Mouse (Mus musculus) left cerebral cortex, adult 8-10 months (tissue): ENCODE results near the gene Wipf1. TPM values are rescaled to one million over a fixed set of nuclear protein-coding genes. Genes with fewer than 3 reads are reported as not detected.
"Not testable (repeated sequence)": the region's sequence is repeated elsewhere in the genome, so short reads cannot be mapped to it uniquely, and the experiment has no call there.

Experiments
- DNase-seq, 2 experiments: peaks; one replicate each; pipeline ENCODE4 v3.0.0; 2022; ENCODE audit warnings: low spot score in 2 of 2
- total RNA-seq, 4 experiments: library from RNA; stranded (reverse); gene quantifications; 2 replicates each; pipeline ENCODE4 v1.2.4; 2022

The Wipf1 gene
- total RNA-seq, 4 experiments from 2014 or later: 9.3 to 16.6 (median 12.8) TPM

DNA sequence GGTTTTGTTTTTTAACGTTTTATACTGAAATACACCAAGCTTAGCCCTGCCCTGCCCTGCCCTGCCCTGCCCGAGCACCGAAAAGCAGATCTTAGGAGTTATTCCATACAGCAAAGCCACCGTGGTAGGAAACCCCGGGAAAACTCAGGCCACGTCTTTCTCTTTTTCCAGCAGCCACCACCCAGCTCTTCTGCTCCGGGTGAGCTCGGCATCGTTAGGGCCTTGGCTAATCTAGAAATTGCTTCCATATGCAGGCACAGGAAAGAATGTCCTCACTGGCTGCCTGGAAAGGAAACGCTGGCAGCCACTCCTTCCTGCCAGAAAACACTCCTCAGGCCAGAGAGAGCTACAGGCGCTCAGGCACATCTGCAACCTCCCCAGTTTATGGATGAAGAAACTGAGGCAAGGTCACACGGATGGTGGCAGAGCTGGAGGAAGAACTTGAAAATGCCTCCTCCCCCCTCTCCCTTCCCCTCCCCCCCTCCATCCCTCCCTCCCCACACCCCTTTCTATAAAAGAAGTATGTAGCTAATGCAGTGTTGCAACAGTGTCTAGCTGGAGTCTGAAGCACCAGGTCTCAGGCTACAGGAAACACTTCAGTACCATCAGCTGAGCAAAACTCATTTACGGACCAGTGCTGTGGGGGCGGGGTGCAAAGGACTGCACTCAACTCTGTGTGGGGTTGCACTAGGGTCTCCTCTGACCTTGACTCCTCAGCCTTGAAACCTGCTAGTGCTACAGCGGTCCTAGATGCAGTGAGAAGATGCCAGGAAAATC is 20.1 kb downstream of the Wipf1 start:
- no peak for DNase-seq

DNA sequence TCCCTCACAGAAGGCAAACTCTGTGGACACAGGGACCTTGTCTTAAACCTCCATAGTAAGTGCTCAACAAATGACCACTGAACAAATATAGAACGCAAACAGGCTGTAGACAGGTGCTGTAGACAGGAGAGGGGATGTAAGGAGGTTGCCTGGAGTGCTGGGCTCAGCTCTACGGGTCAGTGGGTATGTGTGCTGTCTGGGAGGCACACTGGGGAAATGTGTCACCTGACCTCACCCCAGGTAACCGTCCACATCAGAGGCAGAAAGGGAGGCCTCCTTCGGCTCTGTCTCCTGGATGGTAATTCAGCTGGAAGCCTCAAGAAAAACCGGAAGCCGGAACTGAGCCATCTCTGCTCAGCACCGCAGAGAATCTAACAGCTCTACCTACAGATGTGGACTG is 21.6 kb downstream of the Wipf1 start:
- no peak for DNase-seq

GRCm38 (mm10) chr2:73506337-73506736 is 23.2 kb downstream of the Wipf1 start:
- not testable (repeated sequence) for DNase-seq

DNA sequence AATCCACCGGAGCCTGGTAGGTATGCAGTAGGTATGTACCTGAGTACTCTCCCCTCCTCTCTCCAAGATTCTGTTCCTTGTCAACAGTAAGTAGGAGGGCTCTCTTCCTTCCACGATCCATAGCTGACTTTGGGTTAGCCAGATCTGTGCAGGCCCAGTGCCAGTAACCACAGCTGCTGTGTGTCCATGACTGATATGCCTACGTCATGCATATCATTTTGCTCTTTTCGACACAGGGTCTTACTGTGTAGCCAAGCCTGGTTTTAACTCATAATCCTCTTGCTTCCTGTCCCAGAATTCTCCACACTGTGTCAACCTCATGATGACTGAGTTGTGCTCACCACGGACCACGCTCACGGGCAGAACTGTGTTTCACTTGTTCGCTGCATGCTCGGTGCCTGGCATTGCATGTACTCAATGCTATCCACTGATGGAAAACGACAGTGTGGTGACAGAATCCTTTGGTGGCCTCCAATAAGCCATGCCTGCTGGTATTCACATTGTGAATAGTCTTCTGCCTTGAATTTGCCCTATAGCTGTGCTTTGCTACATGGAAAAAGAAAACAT is 26.6 kb downstream of the Wipf1 start:
- DNase-seq: no peak

GRCm38 (mm10) chr2:73500864-73501263 is 28.7 kb downstream of the Wipf1 start:
- no peak for DNase-seq

- no peak for DNase-seq
Observed at GRCm38 (mm10) chr2:73498322-73498721, 31.2 kb downstream of the Wipf1 start.

DNA sequence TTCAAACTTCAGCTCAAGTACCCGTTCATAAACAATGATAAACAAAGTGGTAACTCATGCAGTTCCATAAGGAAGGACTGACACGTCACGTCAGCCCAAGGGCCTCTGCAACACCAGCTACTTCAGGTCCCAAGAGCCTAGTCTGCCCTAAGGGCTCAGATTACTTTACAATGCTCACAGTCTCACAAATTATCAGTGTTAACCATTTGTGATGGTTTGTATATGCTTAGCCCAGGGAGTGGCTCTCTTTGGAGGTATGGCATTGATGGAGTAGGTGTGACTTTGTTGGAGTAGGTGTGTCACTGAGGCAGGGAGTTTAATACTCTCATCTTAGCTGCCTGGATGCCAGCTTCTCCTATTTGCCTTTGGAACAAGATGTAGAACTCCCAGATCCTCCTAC is 32.0 kb downstream of the Wipf1 start:
- no peak for DNase-seq

DNA sequence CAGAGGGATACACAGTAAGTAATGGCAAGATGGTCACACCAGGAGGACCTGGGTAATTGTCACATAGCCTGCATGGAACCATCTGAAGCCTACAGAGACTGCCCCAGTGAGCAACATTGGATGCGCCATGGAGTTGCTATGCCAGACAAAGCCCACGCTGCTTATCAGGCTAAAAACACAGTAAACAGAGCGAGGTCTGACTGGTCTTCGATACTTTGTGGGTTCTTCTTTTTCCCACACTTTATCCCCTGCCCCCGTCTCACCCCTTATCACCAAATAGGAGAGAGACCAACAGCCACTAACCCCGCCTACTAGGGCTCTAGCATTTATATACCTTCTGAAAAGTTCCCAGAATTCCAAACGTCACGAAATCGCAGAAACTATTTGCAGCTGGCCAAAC is 32.6 kb downstream of the Wipf1 start:
- DNase-seq: no peak

DNA sequence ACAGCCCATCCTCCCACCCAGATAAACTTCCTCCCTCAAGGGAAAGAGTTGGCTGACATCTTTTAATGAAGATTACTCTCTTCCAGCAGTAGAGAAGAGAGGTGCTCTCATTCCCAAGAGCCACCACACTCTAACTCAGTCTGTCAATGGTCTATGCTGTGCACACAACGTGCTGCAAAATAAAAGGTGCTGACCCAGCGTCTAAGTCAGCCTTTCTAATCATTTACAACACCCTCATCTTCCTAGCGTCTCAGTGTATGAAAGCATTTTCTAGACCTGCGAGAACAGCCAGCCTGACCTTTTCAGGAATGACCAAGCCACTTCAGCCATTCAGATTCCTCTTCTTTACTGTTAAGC is 33.2 kb downstream of the Wipf1 start:
- no peak for DNase-seq

- DNase-seq: no peak
Observed at GRCm38 (mm10) chr2:73495617-73496328, 33.8 kb downstream of the Wipf1 start.

DNA sequence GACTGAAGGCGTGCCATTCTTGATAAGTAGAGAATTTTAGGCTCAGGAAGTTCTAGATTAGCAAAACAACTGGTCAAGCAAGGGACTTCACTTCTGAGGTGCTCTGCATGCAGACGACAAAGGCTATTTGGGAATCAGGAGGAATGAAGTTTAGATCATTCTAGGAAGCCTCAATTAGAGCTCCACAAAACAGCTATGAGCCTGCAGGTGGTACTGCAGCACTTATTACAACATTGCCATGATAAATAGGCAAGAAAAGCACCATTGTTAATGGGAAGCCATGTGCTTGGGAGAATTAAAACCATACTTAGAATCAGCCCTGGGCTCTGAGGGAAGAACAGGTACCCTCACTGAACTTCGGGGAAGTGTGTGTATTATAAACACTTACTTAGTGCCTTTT is 36.0 kb downstream of the Wipf1 start:
- no peak for DNase-seq

DNA sequence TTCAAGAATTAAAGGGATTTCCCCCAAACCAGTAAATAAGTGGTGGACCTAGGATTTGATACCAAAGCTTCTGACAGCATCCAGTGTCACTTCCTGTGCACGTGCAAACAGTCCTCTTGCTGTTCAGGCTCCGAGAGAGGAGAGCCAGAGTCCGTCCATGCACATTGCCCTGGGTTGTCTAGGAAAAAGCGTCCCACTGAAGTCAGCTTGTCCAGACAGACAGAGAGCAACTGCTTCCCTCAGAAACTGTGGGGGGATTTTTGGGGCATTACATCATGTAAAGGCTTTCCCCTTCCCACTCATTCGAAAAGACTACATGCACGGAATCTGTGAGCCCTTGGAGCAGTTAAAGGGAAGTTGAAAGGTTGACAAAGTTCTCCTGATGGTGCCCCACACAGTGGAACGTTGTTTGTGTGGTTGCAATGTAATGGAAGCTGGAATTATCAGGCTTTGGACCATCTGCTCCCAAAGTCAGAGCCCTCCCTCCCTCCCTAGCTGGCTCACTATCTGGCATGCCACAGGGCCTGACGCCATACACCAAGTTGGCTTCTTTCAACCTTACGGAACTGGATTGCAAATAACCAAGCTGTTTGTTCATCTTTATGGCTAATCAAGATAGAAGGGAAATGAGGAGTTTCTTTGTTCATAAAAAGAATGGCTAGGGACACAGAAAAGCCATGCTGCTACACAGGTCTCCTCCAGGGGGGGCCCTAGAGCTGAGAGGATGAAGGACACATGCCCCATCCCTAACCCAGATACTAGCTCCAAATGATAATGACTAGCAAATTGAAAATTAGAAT is 37.9 kb downstream of the Wipf1 start:
- no peak for DNase-seq

DNA sequence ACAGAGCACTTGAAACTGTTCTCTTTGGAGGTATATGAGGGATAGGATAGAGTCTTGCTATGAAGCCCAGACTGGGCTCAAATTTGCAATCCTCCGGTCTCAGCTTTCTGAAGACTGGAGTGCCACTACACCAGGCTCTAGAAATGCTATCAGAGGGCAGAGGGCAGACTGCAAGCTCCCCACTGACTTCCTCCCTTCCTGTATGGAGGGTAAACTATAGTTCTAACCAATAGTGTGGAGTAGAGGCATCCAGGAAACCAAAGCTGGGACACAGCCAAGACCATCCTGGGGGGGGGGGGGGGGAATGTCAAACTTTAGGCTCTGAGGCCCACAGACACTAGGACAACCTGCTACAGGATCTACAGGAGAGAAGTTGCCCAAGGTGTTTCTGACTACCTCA is 39.1 kb downstream of the Wipf1 start:
- no peak for DNase-seq

GRCm38 (mm10) chr2:73486120-73486601 is 43.4 kb downstream of the Wipf1 start:
- no peak for DNase-seq

- no peak for DNase-seq
Observed at GRCm38 (mm10) chr2:73485236-73486119, 44.1 kb downstream of the Wipf1 start.

GRCm38 (mm10) chr2:73484561-73485235 is 44.8 kb downstream of the Wipf1 start:
- no peak for DNase-seq

GRCm38 (mm10) chr2:73478805-73479204 is 50.7 kb downstream of the Wipf1 start:
- DNase-seq: no peak

DNA sequence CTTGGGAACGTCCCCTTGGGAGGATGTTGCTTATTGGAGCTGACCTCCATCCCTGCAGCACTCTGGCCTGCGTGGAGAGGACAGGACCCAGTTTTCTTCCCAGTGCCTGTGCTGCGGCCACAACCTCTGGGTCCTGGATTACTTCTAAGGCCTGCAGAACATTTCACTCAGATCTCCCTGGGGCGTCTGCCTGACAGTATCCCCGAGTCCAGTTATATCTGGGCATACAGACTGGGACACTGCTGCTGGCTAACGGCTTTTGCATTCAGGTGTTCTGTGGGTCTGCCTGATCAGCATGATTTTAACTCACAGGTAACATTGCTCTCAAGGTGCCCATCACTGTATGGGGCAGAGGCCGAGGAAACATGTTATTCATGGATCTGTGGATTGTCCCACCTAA is 52.0 kb downstream of the Wipf1 start:
- no peak for DNase-seq

DNA sequence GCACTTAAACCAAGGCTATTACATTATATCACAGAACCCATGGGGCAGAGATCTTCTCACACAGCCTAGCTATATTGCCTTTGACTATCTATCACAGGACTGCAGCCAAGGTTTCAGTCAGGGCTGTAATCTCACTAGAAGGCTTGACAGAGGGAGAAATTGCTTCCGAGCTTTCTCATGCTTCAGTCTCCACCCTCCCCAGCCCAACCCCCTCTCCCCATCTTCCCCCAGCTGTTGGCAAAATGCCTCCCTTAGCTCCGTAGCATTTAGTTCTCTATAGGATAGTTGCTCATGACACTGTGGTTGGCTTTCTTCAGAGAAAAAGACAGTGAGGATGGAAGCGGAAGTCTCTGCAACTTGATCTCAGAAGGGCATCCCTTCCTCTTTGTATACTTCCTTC is 54.0 kb downstream of the Wipf1 start:
- no peak for DNase-seq

DNA sequence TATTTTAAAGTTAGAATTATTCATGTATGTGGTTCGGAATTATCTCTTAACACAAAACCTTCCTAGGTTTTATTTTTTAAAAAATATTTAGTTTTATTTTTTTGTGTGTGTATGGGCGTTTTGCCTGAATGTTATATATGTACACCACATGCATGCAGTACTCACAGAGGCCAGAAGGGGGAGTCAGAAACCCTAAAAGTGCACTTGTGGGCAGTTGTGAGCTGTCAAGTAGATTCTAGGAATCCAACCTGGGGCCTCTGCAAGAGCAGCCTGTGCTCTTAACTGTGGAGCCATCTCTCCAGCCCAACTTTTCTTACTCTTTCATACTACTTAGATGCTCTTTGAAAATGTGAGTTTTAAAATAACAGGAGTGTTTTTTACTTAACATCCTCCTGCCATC is 57.4 kb downstream of the Wipf1 start:
- no peak for DNase-seq
